Mouse (Mus musculus) forebrain, embryonic 11.5 days (tissue): ENCODE data around the gene Comp. TPM values are rescaled to one million over a fixed set of nuclear protein-coding genes. Genes with fewer than 3 reads are reported as not detected.
A peak's percentile ranks its signal among the peaks of the same experiment; 100 is the strongest.

ENCODE experiments used
- ATAC-seq: fragments of 200-750 bp; cut with Nextera tagmentation; replicated peaks from 2 replicates; pipeline ENCODE4 v1.8.0; 2017; ENCODE audit warnings: moderate TSS enrichment; ENCODE audit not compliant: low FRiP score
- DNase-seq: peaks from one replicate; pipeline ENCODE4 v3.0.0-alpha.2; 2017; ENCODE audit warnings: low spot score
- H3K27ac ChIP-seq: fragments of 300-500 bp; sonication (generic); 2 replicates; pipeline ENCODE4 v1.5.1; 2014; ENCODE audit warnings: low read depth, low read length
- H3K27me3 ChIP-seq: fragments of 300-500 bp; sonication (generic); 2 replicates; pipeline ENCODE4 v1.6.1; 2014; ENCODE audit warnings: mild to moderate bottlenecking, low read length, mixed read lengths; ENCODE audit not compliant: control insufficient read depth, insufficient read depth
- H3K36me3 ChIP-seq: fragments of 300-500 bp; sonication (generic); 2 replicates; pipeline ENCODE4 v1.6.1; 2014; ENCODE audit warnings: mild to moderate bottlenecking, low read length, moderate library complexity, mixed read lengths; ENCODE audit not compliant: control insufficient read depth, insufficient read depth
- H3K4me1 ChIP-seq: fragments of 300-500 bp; sonication (generic); replicated peaks from 2 replicates; pipeline ENCODE4 v1.6.1; 2014; ENCODE audit warnings: low read length, mixed read lengths; ENCODE audit not compliant: control insufficient read depth, insufficient read depth
- H3K4me2 ChIP-seq: fragments of 300-500 bp; sonication (generic); 2 replicates; pipeline ENCODE4 v1.6.1; 2014; ENCODE audit warnings: low read depth, mild to moderate bottlenecking, low read length, moderate library complexity, mixed read lengths; ENCODE audit not compliant: severe bottlenecking
- H3K4me3 ChIP-seq: fragments of 300-500 bp; sonication (generic); 2 replicates; pipeline ENCODE4 v1.5.1; 2014; ENCODE audit warnings: low read depth, low read length
- H3K9ac ChIP-seq: fragments of 300-500 bp; sonication (generic); 2 replicates; pipeline ENCODE4 v1.6.1; 2014; ENCODE audit warnings: low read length
- H3K9me3 ChIP-seq: fragments of 300-500 bp; sonication (generic); 2 replicates; pipeline ENCODE4 v1.6.1; 2016; ENCODE audit warnings: low read length, mixed read lengths; ENCODE audit not compliant: control insufficient read depth
- WGBS: fragments of 180-500 bp; shearing (Covaris S2); extraction: QIAGEN DNeasy Blood & Tissue Kit; methylation state at CpG from one replicate; pipeline ENCODE4 v1.1.7; 2014; 5-methylcytosine and 5-hydroxymethylcytosine counted together
- polyA plus RNA-seq: library from polyadenylated mRNA; unstranded; fragments of >200 nt; fragmentation: Nextera tagmentation; extraction: Ambion mirVana; gene quantifications from 2 replicates; pipeline ENCODE4 v1.2.1, GENCODE M21; 2014

Comp gene
- polyA plus RNA-seq, 1 experiment from 2014 or later: 0.56 TPM

DNA sequence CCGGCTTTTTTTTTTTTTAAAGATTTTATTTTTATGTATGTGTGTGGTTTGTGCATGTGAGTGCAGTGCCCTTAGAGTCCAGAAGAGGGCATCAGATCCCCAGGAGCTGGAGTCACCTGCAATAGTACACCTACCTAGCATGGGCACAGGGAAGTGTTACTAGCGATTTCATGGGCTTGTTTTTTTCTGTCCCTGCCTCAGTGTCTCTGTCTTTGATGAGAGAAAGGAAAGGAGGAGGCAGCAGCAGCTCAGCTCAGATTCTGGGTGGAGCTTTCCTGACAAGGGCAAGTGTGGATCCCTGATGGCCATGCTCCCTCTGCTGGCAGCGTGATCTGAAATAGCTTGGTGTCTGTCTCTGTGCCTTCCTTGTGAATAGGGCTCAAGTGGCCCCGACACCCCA is 12.6 kb upstream of the Comp start:
- Histone ChIP-seq H3K27me3 (no peaks in the 10 kb centered on the region), H3K36me3 (no peaks in the 10 kb centered on the region), H3K9me3 (no peaks in the 10 kb centered on the region), H3K4me3 (no peak overlapping the region), H3K4me2 (no peak overlapping the region), H3K4me1 (no peaks in the 10 kb centered on the region), H3K27ac (no peak overlapping the region), H3K9ac (no peak overlapping the region)
- 43% methylated on average over 4 of the region's 4 CpGs for WGBS
- no peak for DNase-seq
- ATAC-seq: no peak

DNA sequence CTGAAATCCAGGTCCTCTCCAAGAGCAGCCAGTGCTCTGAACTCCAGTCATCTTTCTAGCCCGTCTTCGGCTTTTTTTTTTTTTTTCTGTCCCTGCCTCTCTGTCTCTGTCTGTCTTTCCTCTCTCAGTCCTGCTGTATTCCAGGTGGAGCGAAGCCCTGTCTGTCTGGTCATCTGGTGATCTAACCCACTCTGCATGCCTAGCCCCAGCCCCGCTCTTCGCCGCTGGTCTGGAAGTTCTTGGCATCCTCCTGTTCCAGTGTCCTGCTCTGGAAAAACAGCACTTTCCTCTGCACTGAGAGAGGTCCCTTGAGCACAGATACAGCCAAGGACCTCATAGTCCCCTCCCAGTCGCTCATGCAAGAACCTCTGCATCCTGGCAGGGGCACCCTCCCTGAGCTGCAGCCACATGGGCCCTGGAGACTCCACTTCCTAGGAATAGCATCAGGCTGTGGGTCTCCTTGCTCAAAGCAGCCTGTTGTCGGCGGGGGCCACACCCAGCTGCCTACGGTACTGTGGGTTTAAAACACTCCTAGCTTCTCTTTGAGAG is 11.8 kb upstream of the Comp start:
- H3K27me3 ChIP-seq: no peaks in the 10 kb centered on the region
- H3K36me3 ChIP-seq: no peaks in the 10 kb centered on the region
- H3K9ac ChIP-seq: no peak overlapping the region
- H3K4me1 ChIP-seq: no peaks in the 10 kb centered on the region
- no peaks in the 10 kb centered on the region for H3K9me3 ChIP-seq
- ATAC-seq (no peak), DNase-seq (no peak)
- no peak overlapping the region for H3K27ac ChIP-seq
- no peak overlapping the region for H3K4me3 ChIP-seq
- 80% methylated on average over 10 of the region's 10 CpGs for WGBS
- no peak overlapping the region for H3K4me2 ChIP-seq

DNA sequence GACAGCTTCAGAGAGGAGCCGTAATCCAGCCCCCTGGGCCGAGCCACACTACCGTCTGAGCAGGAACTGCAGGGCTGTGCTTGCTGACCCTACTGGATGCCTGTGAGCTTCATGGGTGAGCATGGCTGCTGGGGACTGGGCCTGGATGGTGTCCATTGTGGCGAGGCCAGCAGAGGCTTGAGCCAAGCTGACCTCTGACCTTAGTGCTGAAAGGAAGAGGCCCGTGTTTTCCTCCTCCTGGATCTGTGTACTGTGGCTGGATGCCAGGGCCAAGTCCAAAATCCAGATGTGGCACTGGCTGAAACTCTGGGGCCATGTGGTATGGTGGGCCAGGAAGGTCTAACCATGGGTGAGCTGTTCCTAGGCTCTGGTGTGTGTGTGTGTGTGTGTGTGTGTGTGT is 9.3 kb upstream of the Comp start:
- Histone ChIP-seq H3K27me3 (no peaks in the 10 kb centered on the region), H3K9me3 (no peaks in the 10 kb centered on the region), H3K36me3 (no peaks in the 10 kb centered on the region), H3K4me3 (no peak overlapping the region), H3K9ac (no peak overlapping the region), H3K27ac (no peak overlapping the region), H3K4me2 (no peak overlapping the region), H3K4me1 (no peaks in the 10 kb centered on the region)
- ATAC-seq: no peak; the same call in 1 of the 2 replicates
- DNase-seq: no peak
- 38% methylated on average over 5 of the region's 5 CpGs for WGBS

DNA sequence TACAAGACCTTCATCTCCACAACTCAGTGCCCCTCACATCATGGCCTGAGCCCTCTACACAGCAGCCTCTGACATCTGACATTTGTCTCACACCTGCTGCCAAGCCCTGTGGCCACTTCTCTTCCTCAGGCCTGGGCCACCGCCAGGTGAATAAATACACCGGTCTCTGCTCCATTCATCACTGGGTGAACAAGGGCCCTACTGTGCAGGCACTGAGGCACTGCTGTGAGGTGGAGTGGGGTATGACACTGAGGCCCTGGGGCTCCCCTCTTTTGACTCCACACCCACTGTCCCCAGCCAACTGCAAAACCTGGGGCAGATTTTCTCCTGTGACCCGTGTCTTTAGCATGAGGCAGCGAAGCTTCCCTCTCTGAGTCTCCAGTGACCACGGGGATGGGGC is 6.8 kb upstream of the Comp start:
- Histone ChIP-seq H3K9ac (no peak overlapping the region), H3K27me3 (peaks cover 1% of the 10 kb centered on the region), H3K4me1 (no peaks in the 10 kb centered on the region), H3K9me3 (no peaks in the 10 kb centered on the region), H3K36me3 (no peaks in the 10 kb centered on the region), H3K4me2 (no peak overlapping the region), H3K4me3 (no peak overlapping the region), H3K27ac (no peak overlapping the region)
- WGBS: 67% methylated on average over 5 of the region's 5 CpGs
- ATAC-seq (no peak), DNase-seq (no peak)

DNA sequence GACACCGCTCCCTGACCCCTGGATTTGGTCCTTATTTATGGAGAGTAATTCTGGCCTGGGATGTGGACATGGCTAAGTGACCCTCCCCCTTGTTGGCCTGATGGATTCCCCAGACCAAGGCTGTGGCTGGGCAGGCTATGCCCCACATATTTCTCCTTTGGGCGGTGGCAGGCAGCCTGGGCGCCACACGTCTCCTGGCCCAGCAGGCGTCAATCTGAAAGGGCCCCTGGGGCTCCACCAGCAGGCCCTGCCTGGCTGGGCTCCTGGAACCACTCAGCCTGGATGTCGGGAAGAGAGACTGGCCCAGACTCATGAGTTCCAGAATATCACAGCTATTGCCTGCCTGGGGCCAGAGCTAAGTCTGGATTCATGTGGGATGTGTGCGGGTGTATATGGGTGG is 2.9 kb upstream of the Comp start:
- DNase-seq (no peak), ATAC-seq (no peak)
- no peaks in the 10 kb centered on the region for H3K36me3 ChIP-seq
- H3K4me2 ChIP-seq: no peak overlapping the region
- peaks cover 40% of the 10 kb centered on the region for H3K27me3 ChIP-seq
- no peaks in the 10 kb centered on the region for H3K9me3 ChIP-seq
- H3K27ac ChIP-seq: no peak overlapping the region
- H3K4me3 ChIP-seq: no peak overlapping the region
- 79% methylated on average over 7 of the region's 7 CpGs for WGBS
- no peak overlapping the region for H3K9ac ChIP-seq
- peaks cover 11% of the 10 kb centered on the region for H3K4me1 ChIP-seq

DNA sequence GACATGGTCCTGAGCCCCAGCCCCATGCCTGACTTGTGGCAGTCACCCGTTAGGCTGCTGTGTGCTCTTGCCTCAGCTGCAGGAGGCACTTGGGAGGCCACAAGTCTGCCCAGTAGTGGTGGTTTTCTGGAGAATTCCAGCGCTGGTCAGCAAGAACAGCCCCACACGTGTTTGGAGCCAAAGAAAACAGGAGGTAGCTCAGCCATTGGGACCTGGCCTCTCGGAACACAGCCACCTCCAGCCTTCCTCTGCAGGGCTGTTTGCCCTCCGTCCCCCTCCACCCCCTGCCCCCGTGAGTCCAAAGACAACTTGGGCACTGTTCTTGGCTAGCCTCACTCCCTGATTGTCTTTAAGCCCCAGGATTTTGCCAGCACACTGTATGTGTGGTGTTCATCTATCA is 1.4 kb upstream of the Comp start:
- H3K9ac ChIP-seq: no peak overlapping the region
- ATAC-seq: no peak
- H3K9me3 ChIP-seq: no peaks in the 10 kb centered on the region
- 31% methylated on average over 6 of the region's 6 CpGs for WGBS
- no peak overlapping the region for H3K27ac ChIP-seq
- no peak overlapping the region for H3K4me3 ChIP-seq
- peaks cover 55% of the 10 kb centered on the region for H3K27me3 ChIP-seq
- H3K4me1 ChIP-seq: peaks cover 13% of the 10 kb centered on the region
- H3K36me3 ChIP-seq: no peaks in the 10 kb centered on the region
- H3K4me2 ChIP-seq: no peak overlapping the region
- no peak for DNase-seq

DNA sequence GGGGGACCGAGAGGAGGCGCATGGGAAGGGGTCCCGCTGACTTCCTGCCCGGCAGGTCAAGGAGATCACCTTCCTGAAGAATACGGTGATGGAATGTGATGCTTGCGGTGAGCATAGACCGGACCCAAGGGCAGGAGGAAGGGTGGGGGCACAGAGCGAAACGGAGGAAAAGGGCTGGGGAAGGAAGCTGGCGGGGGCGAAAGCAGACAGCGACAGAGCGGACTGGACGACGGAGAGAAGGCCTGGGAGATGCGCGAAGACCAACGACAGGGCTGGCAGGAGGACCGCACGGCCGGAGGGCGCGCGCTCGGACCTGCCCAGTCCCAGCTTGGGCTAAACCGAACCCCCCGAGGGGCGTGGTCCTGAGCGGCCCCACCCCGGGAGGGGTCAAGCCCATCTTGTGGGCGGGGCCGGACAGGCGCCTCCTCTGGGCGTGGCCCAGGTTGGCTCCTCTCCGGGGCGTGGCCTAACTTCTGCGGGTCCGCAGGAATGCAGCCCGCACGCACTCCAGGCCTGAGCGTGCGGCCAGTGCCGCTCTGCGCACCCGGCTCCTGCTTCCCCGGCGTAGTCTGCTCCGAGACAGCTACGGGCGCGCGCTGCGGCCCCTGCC is 1.1 kb downstream of the Comp start:
- ATAC-seq: peak; percentile 77

DNA sequence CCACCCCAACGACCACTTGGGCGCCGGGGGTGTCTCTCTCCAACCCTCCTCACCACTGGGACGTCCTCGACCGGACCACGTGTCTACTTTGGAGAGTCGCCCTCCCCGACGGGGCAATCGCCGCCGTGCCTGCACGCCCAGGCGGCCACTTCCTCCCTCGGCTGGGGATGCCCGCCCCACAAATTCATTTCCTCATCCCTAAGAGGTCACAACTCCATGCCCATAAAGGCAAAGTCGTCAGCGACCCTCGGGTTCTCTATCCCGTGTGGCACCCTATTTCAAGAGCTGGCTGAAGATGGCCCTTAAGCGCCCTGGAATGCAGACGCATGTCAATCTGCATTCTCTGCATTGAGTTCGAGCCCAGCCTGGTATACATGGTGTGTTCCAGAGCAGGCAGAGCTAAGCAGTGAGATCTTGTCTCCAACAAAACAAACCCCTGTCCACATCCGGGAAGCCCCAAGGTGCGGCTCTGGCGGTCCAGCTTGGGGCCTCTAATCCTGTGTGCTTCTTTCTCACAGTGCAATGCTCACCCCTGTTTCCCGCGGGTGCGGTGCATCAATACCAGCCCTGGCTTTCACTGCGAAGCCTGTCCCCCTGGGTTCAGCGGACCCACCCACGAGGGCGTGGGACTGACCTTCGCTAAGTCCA is 2.0 kb downstream of the Comp start:
- Histone ChIP-seq H3K9me3 (no peaks in the 10 kb centered on the region), H3K27ac (no peak overlapping the region), H3K4me3 (no peak overlapping the region), H3K9ac (no peak overlapping the region), H3K27me3 (peaks cover 68% of the 10 kb centered on the region), H3K4me1 (peaks cover 13% of the 10 kb centered on the region), H3K36me3 (no peaks in the 10 kb centered on the region), H3K4me2 (no peak overlapping the region)
- DNase-seq: peak; percentile 54
- 6% methylated on average over 35 of the region's 35 CpGs for WGBS
- no peak for ATAC-seq

More for the DNA sequence above, 1.1 kb downstream of the Comp start:
- peak overlapping the region; percentile 25 for H3K4me3 ChIP-seq
- H3K4me1 ChIP-seq: peaks cover 13% of the 10 kb centered on the region
- no peak overlapping the region for H3K9ac ChIP-seq
- H3K27ac ChIP-seq: no peak overlapping the region
- peaks cover 68% of the 10 kb centered on the region for H3K27me3 ChIP-seq
- H3K4me2 ChIP-seq: peak overlapping the region; percentile 48
- H3K9me3 ChIP-seq: no peaks in the 10 kb centered on the region
- WGBS: under 1% methylated on average over 48 of the region's 53 CpGs
- no peaks in the 10 kb centered on the region for H3K36me3 ChIP-seq
- DNase-seq: peak; percentile 85
